Mouse (Mus musculus) limb, embryonic 14.5 days (tissue): ENCODE measurements around the gene Dnajb1. TPM values are rescaled to one million over a fixed set of nuclear protein-coding genes. Genes with fewer than 3 reads are reported as not detected.

Experiments used
- ATAC-seq: fragments of 200-750 bp; cut with Nextera tagmentation; 2 replicates; pipeline ENCODE4 v1.8.0; 2017; ENCODE audit warnings: low read depth, moderate number of reproducible peaks, moderate TSS enrichment; ENCODE audit not compliant: low FRiP score
- DNase-seq: peaks from one replicate; pipeline ENCODE4 v3.0.0-alpha.2; 2015; ENCODE audit warnings: low spot score
- H3K27ac ChIP-seq: fragments of 300-500 bp; sonication (generic); replicated peaks from 2 replicates; pipeline ENCODE4 v1.5.1; 2014; ENCODE audit warnings: low read depth, mild to moderate bottlenecking, low read length, moderate library complexity, mixed read lengths
- H3K27me3 ChIP-seq: fragments of 300-500 bp; sonication (generic); 2 replicates; pipeline ENCODE4 v1.6.1; 2014; ENCODE audit warnings: low read length, mixed read lengths; ENCODE audit not compliant: control insufficient read depth, insufficient read depth
- H3K36me3 ChIP-seq: fragments of 300-500 bp; sonication (generic); 2 replicates; pipeline ENCODE4 v1.6.1; 2014; ENCODE audit warnings: mild to moderate bottlenecking, low read length, moderate library complexity, mixed read lengths; ENCODE audit not compliant: control insufficient read depth, insufficient read depth
- H3K4me1 ChIP-seq: fragments of 300-500 bp; sonication (generic); 2 replicates; pipeline ENCODE4 v1.6.1; 2014; ENCODE audit warnings: antibody characterized with exemption, low read length, mixed read lengths; ENCODE audit not compliant: control insufficient read depth, insufficient read depth
- H3K4me2 ChIP-seq: fragments of 300-500 bp; sonication (generic); replicated peaks from 2 replicates; pipeline ENCODE4 v1.6.1; 2014; ENCODE audit warnings: low read depth, mild to moderate bottlenecking, low read length, moderate library complexity; ENCODE audit not compliant: severe bottlenecking
- H3K4me3 ChIP-seq: fragments of 300-500 bp; sonication (generic); replicated peaks from 2 replicates; pipeline ENCODE4 v1.5.1; 2014; ENCODE audit warnings: low read length
- H3K9ac ChIP-seq: fragments of 300-500 bp; sonication (generic); 2 replicates; pipeline ENCODE4 v1.6.1; 2014; ENCODE audit warnings: mild to moderate bottlenecking, low read depth, low read length, moderate library complexity; ENCODE audit not compliant: severe bottlenecking
- H3K9me3 ChIP-seq: fragments of 300-500 bp; sonication (generic); 2 replicates; pipeline ENCODE4 v1.6.1; 2016; ENCODE audit warnings: low read length; ENCODE audit not compliant: control insufficient read depth
- POLR2A ChIP-seq: fragments of 200-500 bp; IDR thresholded peaks from 2 replicates; pipeline ENCODE4 v1.8.0; 2012; ENCODE audit warnings: inconsistent platforms, mild to moderate bottlenecking, moderate library complexity, borderline replicate concordance; ENCODE audit not compliant: insufficient read depth, insufficient read length; ENCODE audit errors: extremely low read depth
- WGBS: fragments of 180-500 bp; shearing (Covaris S2); extraction: QIAGEN DNeasy Blood & Tissue Kit; methylation state at CpG from one replicate; pipeline ENCODE4 v1.1.7; 2014; 5-methylcytosine and 5-hydroxymethylcytosine counted together
- polyA plus RNA-seq, 2 experiments: library from polyadenylated mRNA; depleted of rRNA in 1 of 2; stranded (reverse) in 1 of 2; unstranded in 1 of 2; fragments of >200 nt; fragmentation: Nextera tagmentation in 1 of 2; extraction: Ambion mirVana in 1 of 2; gene quantifications; 2 replicates each; pipeline versions ENCODE4 v1.2.1 to v1.2.3; 2012 to 2014

Dnajb1 gene
- polyA plus RNA-seq, 2 experiments, result 43.7 to 51.3 TPM

GRCm38 (mm10) chr8:83618566-83618965 lies 10.6 kb downstream of the Dnajb1 start:
- ATAC-seq (no peak), DNase-seq (no peak)
- Histone ChIP-seq H3K27me3 (no peaks in the 10 kb centered on the region), H3K4me2 (no peak overlapping the region), H3K9me3 (no peaks in the 10 kb centered on the region), H3K4me3 (no peak overlapping the region), H3K9ac (no peak overlapping the region), H3K36me3 (no peaks in the 10 kb centered on the region; the same call in 1 of the 2 replicates), H3K4me1 (no peaks in the 10 kb centered on the region), H3K27ac (no peak overlapping the region)
- no peak for TF ChIP-seq POLR2A
- 90% methylated on average over 2 of the region's 2 CpGs for WGBS

GRCm38 (mm10) chr8:83619568-83620285 lies 11.7 kb downstream of the Dnajb1 start:
- no peaks in the 10 kb centered on the region for H3K27me3 ChIP-seq
- WGBS, result 80% methylated on average over 9 of the region's 9 CpGs
- peak; percentile 32; the same call in 1 of the 2 replicates for ATAC-seq
- TF ChIP-seq POLR2A, result no peak
- H3K9ac ChIP-seq, result no peak overlapping the region
- peak overlapping the region; percentile 33; the same call in 1 of the 2 replicates for H3K27ac ChIP-seq
- no peaks in the 10 kb centered on the region for H3K4me1 ChIP-seq
- no peaks in the 10 kb centered on the region for H3K9me3 ChIP-seq
- DNase-seq, result peak; percentile 63
- H3K4me3 ChIP-seq, result no peak overlapping the region
- H3K4me2 ChIP-seq, result no peak overlapping the region
- H3K36me3 ChIP-seq, result no peaks in the 10 kb centered on the region

GRCm38 (mm10) chr8:83621691-83622388 lies 13.8 kb downstream of the Dnajb1 start:
- H3K9ac ChIP-seq, result peak overlapping the region; percentile 40
- H3K36me3 ChIP-seq, result no peaks in the 10 kb centered on the region
- peak overlapping the region; percentile 32 for H3K4me3 ChIP-seq
- DNase-seq, result no peak
- no peaks in the 10 kb centered on the region for H3K27me3 ChIP-seq
- H3K9me3 ChIP-seq, result no peaks in the 10 kb centered on the region
- 46% methylated on average over 15 of the region's 15 CpGs for WGBS
- H3K27ac ChIP-seq, result no peak overlapping the region
- ATAC-seq, result peak; percentile 38
- no peaks in the 10 kb centered on the region for H3K4me1 ChIP-seq
- TF ChIP-seq POLR2A, result no peak
- H3K4me2 ChIP-seq, result peak overlapping the region; percentile 58

- 12% methylated on average over 23 of the region's 23 CpGs for WGBS
- peak overlapping the region; percentile 40 for H3K9ac ChIP-seq
- H3K27ac ChIP-seq, result no peak overlapping the region
- ATAC-seq, result peak; percentile 87
- peak overlapping the region; percentile 32 for H3K4me3 ChIP-seq
- H3K4me2 ChIP-seq, result peak overlapping the region; percentile 58
- peak; percentile 83 for DNase-seq
- no peaks in the 10 kb centered on the region for H3K9me3 ChIP-seq
- 0 out of 2 replicates have a peak, but pooled peaks have one; percentile 12 for TF ChIP-seq POLR2A
- no peaks in the 10 kb centered on the region for H3K36me3 ChIP-seq
- H3K4me1 ChIP-seq, result no peaks in the 10 kb centered on the region
- no peaks in the 10 kb centered on the region for H3K27me3 ChIP-seq
Measured at GRCm38 (mm10) chr8:83622389-83622989, 14.5 kb downstream of the Dnajb1 start.

GRCm38 (mm10) chr8:83623549-83623948 lies 15.6 kb downstream of the Dnajb1 start:
- TF ChIP-seq POLR2A, result no peak
- ATAC-seq (no peak), DNase-seq (no peak)
- no peaks in the 10 kb centered on the region for H3K36me3 ChIP-seq
- no peak overlapping the region for H3K27ac ChIP-seq
- no peak overlapping the region for H3K4me2 ChIP-seq
- H3K4me3 ChIP-seq, result no peak overlapping the region
- 92% methylated on average over 7 of the region's 7 CpGs for WGBS
- no peaks in the 10 kb centered on the region for H3K27me3 ChIP-seq
- H3K9me3 ChIP-seq, result no peaks in the 10 kb centered on the region
- no peaks in the 10 kb centered on the region for H3K4me1 ChIP-seq
- H3K9ac ChIP-seq, result no peak overlapping the region
